Mouse (Mus musculus): ENCODE results near the gene Sae1.

DNA sequence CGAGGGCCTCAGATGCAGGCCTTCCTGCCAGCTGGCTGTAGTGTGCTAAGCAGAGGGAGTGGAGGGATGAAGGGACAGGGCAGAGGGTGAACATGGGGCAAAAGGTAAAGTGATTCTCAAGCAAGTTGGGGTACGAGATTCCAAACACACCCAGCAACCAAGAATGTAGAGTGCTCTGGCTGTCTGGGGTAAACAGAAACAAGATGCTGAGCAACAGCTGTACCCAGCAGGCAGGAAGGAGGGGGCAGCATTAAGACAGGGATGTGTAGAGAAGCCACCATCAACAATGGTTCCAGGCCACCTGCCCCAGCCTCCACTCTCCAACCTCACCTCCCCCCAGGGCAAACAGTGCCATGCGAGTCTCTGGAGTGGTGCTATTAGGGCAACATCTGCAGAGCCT is 58.5 kb downstream of the Sae1 start:
- TF ChIP-seq POLR2A (IDR thresholded peaks at IDR 0.05; ENCODE audit: borderline replicate concordance, extremely low read depth, insufficient read depth, insufficient read length, poor library complexity, severe bottlenecking) (no peak), CTCF (IDR thresholded peaks at IDR 0.05; ENCODE audit: borderline replicate concordance, extremely low read depth, insufficient read depth, insufficient read length) (no peak)

Measured in brain, embryonic 14.5 days (tissue).